Mouse (Mus musculus): ENCODE measurements around the gene Slc11a2. TPM values are rescaled to one million over a fixed set of nuclear protein-coding genes. Genes with fewer than 3 reads are reported as not detected.
"Not testable (repeated sequence)": the region's sequence is repeated elsewhere in the genome, so short reads cannot be mapped to it uniquely, and the experiment has no call there.

Slc11a2 gene
- polyA plus RNA-seq, 1 experiment from 2014 or later = 25.9 TPM

GRCm38 (mm10) chr15:100429959-100430565 lies 5.2 kb upstream of the Slc11a2 start:
- Histone ChIP-seq H3K9me3 (replicated peaks) (no peaks in the 10 kb centered on the region), H3K27me3 (peaks cover 4% of the 10 kb centered on the region; the same call in 1 of the 2 replicates), H3K4me2 (replicated peaks) (no peak overlapping the region), H3K9ac (no peak overlapping the region), H3K4me1 (no peaks in the 10 kb centered on the region), H3K36me3 (no peaks in the 10 kb centered on the region), H3K27ac (replicated peaks) (no peak overlapping the region), H3K4me3 (replicated peaks) (no peak overlapping the region)
- ATAC-seq (ENCODE audit: insufficient number of reproducible peaks, low FRiP score, low TSS enrichment, low read depth) = no peak
- 78% methylated on average over 11 of the region's 11 CpGs for WGBS

DNA sequence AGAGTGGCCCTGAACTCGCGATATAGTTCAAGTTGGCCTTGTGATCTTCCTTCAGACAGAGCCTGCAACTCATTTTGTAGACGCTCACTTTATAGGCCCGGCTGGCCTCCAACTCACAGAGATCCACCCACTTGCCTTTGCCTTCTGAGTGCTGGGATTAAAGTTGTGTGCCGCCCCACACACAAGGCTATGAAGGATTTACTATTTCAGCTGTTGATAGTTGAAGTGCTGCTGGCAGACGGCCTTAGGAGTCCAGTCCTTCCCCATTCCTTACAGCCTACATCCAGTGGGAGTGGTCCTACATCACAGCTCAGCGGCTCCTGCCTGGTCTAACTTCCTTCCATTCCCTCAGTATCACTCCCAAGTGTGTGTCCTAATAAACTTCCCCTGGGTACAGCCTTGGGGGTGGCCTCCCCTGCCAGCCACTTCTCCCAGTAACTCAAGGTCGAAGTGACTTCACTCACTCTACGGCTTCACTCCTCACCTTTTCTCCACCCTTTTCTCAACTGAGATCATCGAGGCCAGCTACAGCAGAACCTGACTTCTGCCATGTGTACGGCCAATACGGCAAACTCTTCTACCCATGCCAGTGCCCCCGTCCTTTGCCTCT lies 3.5 kb upstream of the Slc11a2 start:
- no peak for ATAC-seq (ENCODE audit: insufficient number of reproducible peaks, low FRiP score, low TSS enrichment, low read depth)
- H3K4me2 ChIP-seq (replicated peaks) = no peak overlapping the region
- WGBS = 77% methylated on average over 13 of the region's 13 CpGs
- no peak overlapping the region for H3K27ac ChIP-seq (replicated peaks)
- H3K9me3 ChIP-seq (replicated peaks) = no peaks in the 10 kb centered on the region
- H3K4me1 ChIP-seq = peaks cover 13% of the 10 kb centered on the region
- no peak overlapping the region for H3K4me3 ChIP-seq (replicated peaks)
- H3K27me3 ChIP-seq = peaks cover 7% of the 10 kb centered on the region; the same call in 1 of the 2 replicates
- H3K36me3 ChIP-seq = no peaks in the 10 kb centered on the region
- no peak overlapping the region for H3K9ac ChIP-seq

GRCm38 (mm10) chr15:100423916-100424315 lies 956 bp downstream of the Slc11a2 start:
- peak overlapping the region; percentile 95 for H3K4me2 ChIP-seq (replicated peaks)
- peak overlapping the region; percentile 89 for H3K4me3 ChIP-seq (replicated peaks)
- WGBS = 3% methylated on average over 14 of the region's 14 CpGs
- peak overlapping the region; percentile 0; the same call in 1 of the 2 replicates for H3K9ac ChIP-seq
- H3K9me3 ChIP-seq (replicated peaks) = no peaks in the 10 kb centered on the region
- H3K4me1 ChIP-seq = peaks cover 35% of the 10 kb centered on the region
- no peak overlapping the region for H3K27ac ChIP-seq (replicated peaks)
- ATAC-seq (ENCODE audit: insufficient number of reproducible peaks, low FRiP score, low TSS enrichment, low read depth) = no peak
- no peaks in the 10 kb centered on the region for H3K36me3 ChIP-seq
- peaks cover 7% of the 10 kb centered on the region; the same call in 1 of the 2 replicates for H3K27me3 ChIP-seq

- ATAC-seq (ENCODE audit: insufficient number of reproducible peaks, low FRiP score, low TSS enrichment, low read depth) = peak; percentile 96
- H3K27me3 ChIP-seq = peaks cover 7% of the 10 kb centered on the region; the same call in 1 of the 2 replicates
- peak overlapping the region; percentile 77 for H3K9ac ChIP-seq
- no peaks in the 10 kb centered on the region for H3K9me3 ChIP-seq (replicated peaks)
- WGBS = under 1% methylated on average over 65 of the region's 65 CpGs
- H3K4me3 ChIP-seq (replicated peaks) = peak overlapping the region; percentile 89
- peak overlapping the region; percentile 60 for H3K27ac ChIP-seq (replicated peaks)
- H3K4me2 ChIP-seq (replicated peaks) = peak overlapping the region; percentile 95
- H3K36me3 ChIP-seq = no peaks in the 10 kb centered on the region
- peaks cover 35% of the 10 kb centered on the region for H3K4me1 ChIP-seq
Measured at GRCm38 (mm10) chr15:100422899-100423860, 1.7 kb downstream of the Slc11a2 start.

GRCm38 (mm10) chr15:100422476-100422875 lies 2.4 kb downstream of the Slc11a2 start:
- ATAC-seq (ENCODE audit: insufficient number of reproducible peaks, low FRiP score, low TSS enrichment, low read depth) = peak; percentile 26; the same call in 1 of the 2 replicates
- H3K4me2 ChIP-seq (replicated peaks) = peak overlapping the region; percentile 95
- 0 out of 2 replicates have a peak overlapping the region, but pooled peaks have one; percentile 1 for H3K27ac ChIP-seq (replicated peaks)
- peaks cover 7% of the 10 kb centered on the region; the same call in 1 of the 2 replicates for H3K27me3 ChIP-seq
- no peaks in the 10 kb centered on the region for H3K36me3 ChIP-seq
- WGBS = 0% methylated on average over 42 of the region's 44 CpGs
- H3K4me3 ChIP-seq (replicated peaks) = peak overlapping the region; percentile 89
- peak overlapping the region; percentile 77 for H3K9ac ChIP-seq
- H3K4me1 ChIP-seq = peaks cover 40% of the 10 kb centered on the region
- no peaks in the 10 kb centered on the region for H3K9me3 ChIP-seq (replicated peaks)

- H3K4me2 ChIP-seq (replicated peaks) = peak within 1 kb of the TSS; percentile 95
- H3K9ac ChIP-seq = peak within 1 kb of the TSS; percentile 77
- H3K4me3 ChIP-seq (replicated peaks) = peak within 1 kb of the TSS; percentile 89
- ATAC-seq (ENCODE audit: insufficient number of reproducible peaks, low FRiP score, low TSS enrichment, low read depth); H3K36me3 ChIP-seq; H3K9me3 ChIP-seq (replicated peaks); H3K27me3 ChIP-seq: not testable (repeated sequence)
- peaks cover 44% of the 10 kb centered on the region for H3K4me1 ChIP-seq
- 17% methylated on average over 3 of the region's 3 CpGs for WGBS
- 0 out of 2 replicates have a peak within 1 kb of the TSS, but pooled peaks have one; percentile 17 for H3K27ac ChIP-seq (replicated peaks)
Measured at GRCm38 (mm10) chr15:100421758-100422197, 3.1 kb downstream of the Slc11a2 start, which contains the start of gene Gm5475. Gene Gm5475, plus strand, starts transcription at chr15:100422147.

DNA sequence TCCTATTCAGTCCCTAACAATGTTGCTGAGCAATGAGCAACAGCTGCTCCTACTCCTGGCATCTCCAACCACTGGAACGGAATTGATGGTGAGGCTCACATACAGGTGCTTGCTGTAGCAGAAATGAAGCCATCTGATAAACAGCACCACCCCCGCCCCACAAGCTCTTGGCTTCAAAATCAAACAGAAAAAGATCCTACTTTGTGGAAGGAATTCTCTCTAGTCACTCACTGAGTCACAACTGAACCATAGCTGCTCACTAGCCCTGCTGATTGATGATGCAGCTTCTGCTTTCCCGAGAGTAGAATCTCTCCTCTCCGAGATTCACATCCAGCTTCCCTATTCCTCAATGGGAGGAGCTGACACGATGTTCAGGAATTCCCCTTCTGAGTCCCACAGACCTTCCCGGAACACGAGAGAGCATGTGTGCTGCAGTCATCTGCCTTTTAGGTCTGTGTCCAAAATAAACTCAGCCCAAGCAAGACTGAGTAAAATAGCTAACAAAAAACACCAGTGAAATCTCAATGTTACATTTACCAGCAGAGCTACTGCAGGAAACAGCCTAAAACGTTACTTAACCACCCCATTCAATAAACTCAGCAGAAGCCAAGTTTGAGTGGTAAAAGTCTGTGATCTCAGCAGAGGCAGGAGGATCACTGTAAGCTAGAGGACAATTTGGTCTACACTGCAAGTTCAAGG lies 3.7 kb downstream of the Slc11a2 start:
- H3K4me1 ChIP-seq = peaks cover 50% of the 10 kb centered on the region
- peak overlapping the region; percentile 95 for H3K4me2 ChIP-seq (replicated peaks)

GRCm38 (mm10) chr15:100419901-100420745 lies 4.7 kb downstream of the Slc11a2 start:
- no peaks in the 10 kb centered on the region for H3K36me3 ChIP-seq
- WGBS = 63% methylated on average over 9 of the region's 9 CpGs
- no peak overlapping the region for H3K4me3 ChIP-seq (replicated peaks)
- peaks cover 52% of the 10 kb centered on the region for H3K4me1 ChIP-seq
- no peak overlapping the region for H3K27ac ChIP-seq (replicated peaks)
- H3K9ac ChIP-seq = no peak overlapping the region
- ATAC-seq (ENCODE audit: insufficient number of reproducible peaks, low FRiP score, low TSS enrichment, low read depth) = no peak
- 0 out of 2 replicates have a peak, but pooled peaks cover 4% of the 10 kb centered on the region for H3K27me3 ChIP-seq
- H3K4me2 ChIP-seq (replicated peaks) = no peak overlapping the region
- H3K9me3 ChIP-seq (replicated peaks) = no peaks in the 10 kb centered on the region

More for the DNA sequence above, 3.7 kb downstream of the Slc11a2 start:
- WGBS = 23% methylated on average over 8 of the region's 8 CpGs
- Histone ChIP-seq H3K9me3 (replicated peaks) (no peaks in the 10 kb centered on the region), H3K27ac (replicated peaks) (0 out of 2 replicates have a peak overlapping the region, but pooled peaks have one; percentile 17), H3K27me3 (peaks cover 7% of the 10 kb centered on the region; the same call in 1 of the 2 replicates), H3K36me3 (no peaks in the 10 kb centered on the region), H3K9ac (no peak overlapping the region), H3K4me3 (replicated peaks) (peak overlapping the region; percentile 89)
- no peak for ATAC-seq (ENCODE audit: insufficient number of reproducible peaks, low FRiP score, low TSS enrichment, low read depth)

- Histone ChIP-seq H3K4me3 (replicated peaks) (no peak overlapping the region), H3K27ac (replicated peaks) (no peak overlapping the region), H3K27me3 (0 out of 2 replicates have a peak, but pooled peaks cover 3% of the 10 kb centered on the region), H3K36me3 (no peaks in the 10 kb centered on the region), H3K4me2 (replicated peaks) (no peak overlapping the region), H3K9me3 (replicated peaks) (no peaks in the 10 kb centered on the region), H3K9ac (no peak overlapping the region), H3K4me1 (peaks cover 49% of the 10 kb centered on the region)
- no peak for ATAC-seq (ENCODE audit: insufficient number of reproducible peaks, low FRiP score, low TSS enrichment, low read depth)
- 67% methylated on average over 8 of the region's 8 CpGs for WGBS
Measured at GRCm38 (mm10) chr15:100419311-100419710, 5.6 kb downstream of the Slc11a2 start.
